Mouse (Mus musculus) ES-Bruce4 (cell line): ENCODE data around the gene Rprd2. TPM values are rescaled to one million over a fixed set of nuclear protein-coding genes. Genes with fewer than 3 reads are reported as not detected.

Experiments
- H3K27ac ChIP-seq: 2 replicates; pipeline ENCODE4 v1.5.1; 2012; ENCODE audit warnings: low read length, inconsistent platforms; ENCODE audit not compliant: insufficient read depth
- H3K27me3 ChIP-seq: 2 replicates; pipeline ENCODE4 v1.6.1; 2012; ENCODE audit warnings: mild to moderate bottlenecking, low read length, inconsistent platforms; ENCODE audit not compliant: control insufficient read depth, poor library complexity, insufficient read depth, severe bottlenecking
- H3K36me3 ChIP-seq: 2 replicates; pipeline ENCODE4 v1.6.1; 2012; ENCODE audit warnings: inconsistent platforms, mild to moderate bottlenecking, low read length, moderate library complexity; ENCODE audit not compliant: control insufficient read depth, poor library complexity, insufficient read depth, severe bottlenecking
- H3K4me1 ChIP-seq: one replicate; pipeline ENCODE4 v1.8.1; 2011; ENCODE audit warnings: low read length; ENCODE audit not compliant: control insufficient read depth, insufficient read depth
- H3K4me3 ChIP-seq: 2 replicates; pipeline ENCODE4 v1.5.1; 2011; ENCODE audit warnings: low read depth, mild to moderate bottlenecking, low read length
- H3K9ac ChIP-seq: 2 replicates; pipeline ENCODE4 v1.6.1; 2012; ENCODE audit warnings: low read depth, mild to moderate bottlenecking, inconsistent platforms; ENCODE audit not compliant: poor library complexity, severe bottlenecking
- H3K9me3 ChIP-seq: replicated peaks from 2 replicates; pipeline ENCODE4 v1.6.1; 2012; ENCODE audit warnings: mild to moderate bottlenecking, low read length, inconsistent platforms; ENCODE audit not compliant: control insufficient read depth, poor library complexity, insufficient read depth, severe bottlenecking
- CTCF ChIP-seq: IDR thresholded peaks from one replicate; pipeline ENCODE4 v1.8.1; 2011; ENCODE audit warnings: low read depth, low read length
- EP300 ChIP-seq: IDR thresholded peaks from 2 replicates; pipeline ENCODE4 v1.6.1; 2011; ENCODE audit warnings: low read depth, low read length; ENCODE audit not compliant: insufficient read depth
- POLR2A ChIP-seq: IDR thresholded peaks from one replicate; pipeline ENCODE4 v1.8.1; 2011; ENCODE audit warnings: low read length; ENCODE audit not compliant: insufficient read depth
- polyA plus RNA-seq: library from polyadenylated mRNA; stranded (reverse); fragments of >200 nt; gene quantifications from 2 replicates; pipeline ENCODE4 v1.2.4, GENCODE M21; 2011; ENCODE audit warnings: low read depth; ENCODE audit not compliant: missing spikeins, insufficient read depth, insufficient read length

Gene Rprd2
- polyA plus RNA-seq, 1 experiment = 51.4 TPM

GRCm38 (mm10) chr3:95771985-95772384 is 46.7 kb downstream of the Rprd2 start:
- Histone ChIP-seq H3K4me3 (no peak overlapping the region), H3K4me1 (no peaks in the 10 kb centered on the region), H3K27me3 (no peaks in the 10 kb centered on the region), H3K9ac (no peak overlapping the region), H3K9me3 (no peaks in the 10 kb centered on the region), H3K27ac (no peak overlapping the region), H3K36me3 (peaks cover 18% of the 10 kb centered on the region)
- no peak for TF ChIP-seq EP300
- peak; percentile 40 for TF ChIP-seq CTCF

- Histone ChIP-seq H3K27me3 (no peaks in the 10 kb centered on the region), H3K36me3 (no peaks in the 10 kb centered on the region; the same call in none of the 2 replicates), H3K4me1 (no peaks in the 10 kb centered on the region), H3K4me3 (no peak overlapping the region), H3K9me3 (no peaks in the 10 kb centered on the region), H3K9ac (no peak overlapping the region), H3K27ac (no peak overlapping the region)
- TF ChIP-seq POLR2A = no peak
- no peak for TF ChIP-seq EP300
- TF ChIP-seq CTCF = no peak
These were observed 53.1 kb downstream of the Rprd2 start for GRCm38 (mm10) chr3:95765534-95765933.

- H3K27me3 ChIP-seq = no peaks in the 10 kb centered on the region
- H3K27ac ChIP-seq = peak overlapping the region; percentile 16; the same call in 1 of the 2 replicates
- H3K4me3 ChIP-seq = no peak overlapping the region
- H3K9me3 ChIP-seq = no peaks in the 10 kb centered on the region
- no peaks in the 10 kb centered on the region for H3K36me3 ChIP-seq
- TF ChIP-seq POLR2A = no peak
- TF ChIP-seq CTCF = no peak
- no peak for TF ChIP-seq EP300
- H3K4me1 ChIP-seq = no peaks in the 10 kb centered on the region
- no peak overlapping the region for H3K9ac ChIP-seq
These were observed 54.9 kb downstream of the Rprd2 start for GRCm38 (mm10) chr3:95763811-95764210.

GRCm38 (mm10) chr3:95762961-95763360 is 55.7 kb downstream of the Rprd2 start:
- no peaks in the 10 kb centered on the region for H3K27me3 ChIP-seq
- 0 out of 2 replicates have a peak overlapping the region, but pooled peaks have one; percentile 28 for H3K9ac ChIP-seq
- no peaks in the 10 kb centered on the region for H3K36me3 ChIP-seq
- no peak overlapping the region for H3K4me3 ChIP-seq
- no peak for TF ChIP-seq EP300
- TF ChIP-seq CTCF = peak; percentile 6
- H3K27ac ChIP-seq = peak overlapping the region; percentile 90
- H3K4me1 ChIP-seq = no peaks in the 10 kb centered on the region
- no peaks in the 10 kb centered on the region for H3K9me3 ChIP-seq

GRCm38 (mm10) chr3:95761771-95762170 is 56.9 kb downstream of the Rprd2 start:
- no peaks in the 10 kb centered on the region for H3K4me1 ChIP-seq
- H3K9ac ChIP-seq = no peak overlapping the region
- TF ChIP-seq EP300 = no peak
- TF ChIP-seq CTCF = no peak
- TF ChIP-seq POLR2A = no peak
- H3K9me3 ChIP-seq = no peaks in the 10 kb centered on the region
- H3K36me3 ChIP-seq = no peaks in the 10 kb centered on the region
- H3K27me3 ChIP-seq = no peaks in the 10 kb centered on the region
- no peak overlapping the region for H3K4me3 ChIP-seq
- peak overlapping the region; percentile 97 for H3K27ac ChIP-seq

GRCm38 (mm10) chr3:95760656-95761055 is 58.0 kb downstream of the Rprd2 start:
- no peaks in the 10 kb centered on the region for H3K27me3 ChIP-seq
- H3K9ac ChIP-seq = no peak overlapping the region
- H3K9me3 ChIP-seq = no peaks in the 10 kb centered on the region
- peak overlapping the region; percentile 67 for H3K27ac ChIP-seq
- no peaks in the 10 kb centered on the region for H3K36me3 ChIP-seq
- no peak for TF ChIP-seq EP300
- TF ChIP-seq CTCF = no peak
- TF ChIP-seq POLR2A = no peak
- H3K4me1 ChIP-seq = no peaks in the 10 kb centered on the region
- H3K4me3 ChIP-seq = no peak overlapping the region
